Mouse (Mus musculus) heart, embryonic 10.5 days (tissue): Measurements from ENCODE around the gene Tmem238. TPM values are rescaled to one million over a fixed set of nuclear protein-coding genes. Genes with fewer than 3 reads are reported as not detected.
A peak's percentile ranks its signal among the peaks of the same experiment; 100 is the strongest.
"Not testable (repeated sequence)": the region's sequence is repeated elsewhere in the genome, so short reads cannot be mapped to it uniquely, and the experiment has no call there.

ENCODE experiments used
- DNase-seq: peaks from one replicate; pipeline ENCODE4 v3.0.0-alpha.2; 2017; ENCODE audit warnings: low spot score
- H3K27ac ChIP-seq: fragments of 300-500 bp; sonication (generic); 2 replicates; pipeline ENCODE4 v1.5.1; 2016; ENCODE audit warnings: mild to moderate bottlenecking
- H3K27me3 ChIP-seq: fragments of 300-500 bp; sonication (generic); 2 replicates; pipeline ENCODE4 v1.6.1; 2016; ENCODE audit warnings: mild to moderate bottlenecking; ENCODE audit not compliant: poor library complexity, insufficient read depth, severe bottlenecking
- H3K36me3 ChIP-seq: fragments of 300-500 bp; sonication (generic); 2 replicates; pipeline ENCODE4 v1.6.1; 2016; ENCODE audit warnings: mild to moderate bottlenecking, moderate library complexity
- H3K4me1 ChIP-seq: fragments of 300-500 bp; sonication (generic); 2 replicates; pipeline ENCODE4 v1.6.1; 2016; ENCODE audit warnings: mild to moderate bottlenecking
- H3K4me3 ChIP-seq: fragments of 300-500 bp; sonication (generic); 2 replicates; pipeline ENCODE4 v1.5.1; 2016; ENCODE audit warnings: mild to moderate bottlenecking, moderate library complexity
- H3K9me3 ChIP-seq: fragments of 300-500 bp; sonication (generic); 2 replicates; pipeline ENCODE4 v1.6.1; 2016; ENCODE audit warnings: mild to moderate bottlenecking, moderate library complexity
- WGBS: fragments of 180-500 bp; shearing (Covaris S2); methylation state at CpG from one replicate; pipeline ENCODE4 v1.1.7; 2016; 5-methylcytosine and 5-hydroxymethylcytosine counted together
- polyA plus RNA-seq: library from polyadenylated mRNA; unstranded; fragments of >200 nt; fragmentation: Nextera tagmentation; extraction: Ambion mirVana; gene quantifications from 2 replicates; pipeline ENCODE4 v1.2.1, GENCODE M21; 2016

Tmem238 gene
- polyA plus RNA-seq, 1 experiment from 2014 or later = 6.3 TPM

- Histone ChIP-seq H3K27me3 (no peaks in the 10 kb centered on the region), H3K4me3 (peak within 1 kb of the TSS; percentile 99), H3K36me3 (peaks cover 28% of the 10 kb centered on the region), H3K9me3 (no peaks in the 10 kb centered on the region), H3K27ac (peak within 1 kb of the TSS; percentile 99), H3K4me1 (peaks cover 19% of the 10 kb centered on the region)
- under 1% methylated on average over 62 of the region's 62 CpGs for WGBS
- DNase-seq = peak; percentile 99
Measured at GRCm38 (mm10) chr7:4812303-4813104, 23.0 kb upstream of the Tmem238 start, which contains the start of gene Ube2s. TSS of gene Ube2s (minus strand) at chr7:4812590.

DNA sequence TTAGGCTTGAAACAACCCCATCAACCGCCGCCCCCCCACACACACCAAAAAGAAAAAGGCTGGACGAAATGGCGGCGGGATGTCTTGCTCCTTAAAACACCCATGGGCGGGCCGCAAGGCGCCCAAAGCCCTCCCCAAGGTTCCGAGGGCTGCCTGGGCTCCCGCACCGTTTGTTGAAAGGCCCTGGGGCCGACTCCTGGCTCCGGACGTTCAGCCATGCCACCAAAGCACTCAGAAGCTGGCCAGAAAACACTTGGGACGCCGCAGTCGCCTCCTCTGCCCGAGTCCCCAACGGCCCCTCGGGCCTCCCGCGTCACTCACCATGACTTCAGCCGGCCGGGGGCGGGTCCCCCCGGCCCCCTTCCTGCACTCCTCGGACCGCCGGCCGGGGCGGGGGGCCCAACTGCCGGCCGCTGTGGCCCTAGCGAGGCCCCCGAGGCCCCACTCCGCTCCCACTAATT lies 22.4 kb upstream of the Tmem238 start:
- under 1% methylated on average over 36 of the region's 36 CpGs for WGBS
- Histone ChIP-seq H3K4me3 (peak overlapping the region; percentile 99), H3K27ac (peak overlapping the region; percentile 99), H3K27me3 (no peaks in the 10 kb centered on the region), H3K9me3 (no peaks in the 10 kb centered on the region), H3K4me1 (peaks cover 19% of the 10 kb centered on the region), H3K36me3 (peaks cover 35% of the 10 kb centered on the region)
- DNase-seq = peak; percentile 85

- WGBS = 36% methylated on average over 10 of the region's 10 CpGs
- H3K27ac ChIP-seq = peak overlapping the region; percentile 99
Measured at GRCm38 (mm10) chr7:4811131-4811530, 21.7 kb upstream of the Tmem238 start.

GRCm38 (mm10) chr7:4806716-4807115 lies 17.3 kb upstream of the Tmem238 start:
- Histone ChIP-seq H3K9me3 (no peaks in the 10 kb centered on the region), H3K36me3 (peaks cover 59% of the 10 kb centered on the region), H3K4me1 (peaks cover 19% of the 10 kb centered on the region), H3K27me3 (no peaks in the 10 kb centered on the region), H3K4me3 (no peak overlapping the region), H3K27ac (no peak overlapping the region)
- WGBS = 85% methylated on average over 7 of the region's 7 CpGs
- DNase-seq = no peak

More at GRCm38 (mm10) chr7:4811131-4811530, 21.7 kb upstream of the Tmem238 start:
- peaks cover 42% of the 10 kb centered on the region for H3K36me3 ChIP-seq
- DNase-seq, H3K27me3 ChIP-seq, H3K9me3 ChIP-seq: not testable (repeated sequence)
- peaks cover 19% of the 10 kb centered on the region for H3K4me1 ChIP-seq
- peak overlapping the region; percentile 99 for H3K4me3 ChIP-seq

GRCm38 (mm10) chr7:4802247-4802646 lies 12.8 kb upstream of the Tmem238 start:
- H3K4me1 ChIP-seq = no peaks in the 10 kb centered on the region
- H3K9me3 ChIP-seq = no peaks in the 10 kb centered on the region
- peaks cover 33% of the 10 kb centered on the region for H3K36me3 ChIP-seq
- no peak overlapping the region for H3K4me3 ChIP-seq
- no peak for DNase-seq
- no peak overlapping the region for H3K27ac ChIP-seq
- no peaks in the 10 kb centered on the region for H3K27me3 ChIP-seq

GRCm38 (mm10) chr7:4795767-4796433 lies 6.4 kb upstream of the Tmem238 start:
- Histone ChIP-seq H3K27me3 (no peaks in the 10 kb centered on the region), H3K36me3 (peaks cover 43% of the 10 kb centered on the region), H3K4me3 (no peak overlapping the region), H3K9me3 (no peaks in the 10 kb centered on the region), H3K27ac (no peak overlapping the region), H3K4me1 (peaks cover 8% of the 10 kb centered on the region)
- no peak for DNase-seq
- 80% methylated on average over 7 of the region's 7 CpGs for WGBS

DNA sequence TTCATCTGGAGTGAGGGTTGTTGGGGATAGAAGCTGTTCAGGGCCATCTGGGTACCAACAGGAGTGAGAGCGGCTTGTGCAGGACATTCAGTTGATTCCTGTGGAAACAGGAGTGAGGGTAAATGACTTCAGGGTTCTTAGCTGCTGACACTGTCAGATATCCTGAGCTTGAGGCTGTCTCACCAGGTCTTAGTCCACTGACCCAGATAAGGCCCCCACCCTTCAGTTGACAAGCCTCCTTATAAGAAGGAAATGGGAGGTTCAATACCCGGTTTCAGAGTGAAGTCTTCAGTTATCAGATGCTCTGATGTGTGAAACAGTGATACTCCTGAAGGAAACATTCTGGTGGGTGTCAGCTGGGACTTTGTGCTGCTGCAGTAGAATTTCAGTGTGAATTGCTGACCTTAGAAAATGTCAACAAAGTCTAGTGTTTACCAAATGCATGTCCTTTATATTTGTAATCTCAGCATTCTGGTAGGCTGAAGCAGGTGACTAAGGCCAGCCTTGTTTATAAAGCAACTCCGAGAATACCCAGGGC lies 5.2 kb upstream of the Tmem238 start:
- peaks cover 5% of the 10 kb centered on the region; the same call in 1 of the 2 replicates for H3K27me3 ChIP-seq
- no peak overlapping the region for H3K27ac ChIP-seq
- H3K9me3 ChIP-seq = no peaks in the 10 kb centered on the region
- 79% methylated on average over 3 of the region's 3 CpGs for WGBS
- no peak for DNase-seq
- peaks cover 43% of the 10 kb centered on the region for H3K36me3 ChIP-seq
- H3K4me1 ChIP-seq = peaks cover 8% of the 10 kb centered on the region
- H3K4me3 ChIP-seq = 0 out of 2 replicates have a peak overlapping the region, but pooled peaks have one; percentile 91

GRCm38 (mm10) chr7:4793674-4794073 lies 4.2 kb upstream of the Tmem238 start:
- Histone ChIP-seq H3K4me1 (peaks cover 15% of the 10 kb centered on the region), H3K9me3 (no peaks in the 10 kb centered on the region), H3K36me3 (peaks cover 43% of the 10 kb centered on the region), H3K27me3 (peaks cover 9% of the 10 kb centered on the region; the same call in 1 of the 2 replicates), H3K27ac (peak overlapping the region; percentile 98), H3K4me3 (peak overlapping the region; percentile 91)
- no peak for DNase-seq
- 39% methylated on average over 4 of the region's 4 CpGs for WGBS

DNA sequence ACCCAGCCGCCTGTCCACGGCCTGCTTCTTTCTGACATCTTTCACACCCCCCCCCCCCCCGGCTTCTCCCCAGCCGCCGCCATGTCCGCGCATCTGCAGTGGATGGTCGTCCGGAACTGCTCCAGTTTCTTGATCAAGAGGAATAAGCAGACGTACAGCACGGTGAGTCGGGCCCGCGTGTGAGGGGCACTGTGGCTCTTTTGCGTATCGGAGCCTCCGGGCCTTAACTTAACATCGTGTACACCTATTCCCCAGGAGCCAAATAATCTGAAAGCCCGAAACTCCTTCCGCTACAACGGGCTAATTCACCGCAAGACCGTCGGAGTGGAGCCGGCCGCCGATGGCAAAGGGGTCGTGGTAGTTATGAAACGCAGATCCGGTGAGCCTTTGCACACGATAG lies 3.8 kb upstream of the Tmem238 start:
- 1% methylated on average over 31 of the region's 31 CpGs for WGBS
- not testable (repeated sequence) for H3K27me3 ChIP-seq, DNase-seq, H3K9me3 ChIP-seq
- Histone ChIP-seq H3K4me1 (peaks cover 15% of the 10 kb centered on the region), H3K36me3 (peaks cover 43% of the 10 kb centered on the region), H3K4me3 (peak overlapping the region; percentile 91), H3K27ac (peak overlapping the region; percentile 98)

- Histone ChIP-seq H3K9me3 (no peaks in the 10 kb centered on the region), H3K4me3 (peak within 1 kb of the TSS; percentile 91), H3K27me3 (peaks cover 11% of the 10 kb centered on the region; the same call in 1 of the 2 replicates), H3K4me1 (peaks cover 15% of the 10 kb centered on the region), H3K36me3 (peaks cover 40% of the 10 kb centered on the region), H3K27ac (peak within 1 kb of the TSS; percentile 98)
- WGBS = 2% methylated on average over 54 of the region's 54 CpGs
- DNase-seq = peak; percentile 99
Measured at GRCm38 (mm10) chr7:4792278-4793212, 3.1 kb upstream of the Tmem238 start, which contains the start of gene Rpl28. TSS of gene Rpl28 (plus strand) at chr7:4792874.

DNA sequence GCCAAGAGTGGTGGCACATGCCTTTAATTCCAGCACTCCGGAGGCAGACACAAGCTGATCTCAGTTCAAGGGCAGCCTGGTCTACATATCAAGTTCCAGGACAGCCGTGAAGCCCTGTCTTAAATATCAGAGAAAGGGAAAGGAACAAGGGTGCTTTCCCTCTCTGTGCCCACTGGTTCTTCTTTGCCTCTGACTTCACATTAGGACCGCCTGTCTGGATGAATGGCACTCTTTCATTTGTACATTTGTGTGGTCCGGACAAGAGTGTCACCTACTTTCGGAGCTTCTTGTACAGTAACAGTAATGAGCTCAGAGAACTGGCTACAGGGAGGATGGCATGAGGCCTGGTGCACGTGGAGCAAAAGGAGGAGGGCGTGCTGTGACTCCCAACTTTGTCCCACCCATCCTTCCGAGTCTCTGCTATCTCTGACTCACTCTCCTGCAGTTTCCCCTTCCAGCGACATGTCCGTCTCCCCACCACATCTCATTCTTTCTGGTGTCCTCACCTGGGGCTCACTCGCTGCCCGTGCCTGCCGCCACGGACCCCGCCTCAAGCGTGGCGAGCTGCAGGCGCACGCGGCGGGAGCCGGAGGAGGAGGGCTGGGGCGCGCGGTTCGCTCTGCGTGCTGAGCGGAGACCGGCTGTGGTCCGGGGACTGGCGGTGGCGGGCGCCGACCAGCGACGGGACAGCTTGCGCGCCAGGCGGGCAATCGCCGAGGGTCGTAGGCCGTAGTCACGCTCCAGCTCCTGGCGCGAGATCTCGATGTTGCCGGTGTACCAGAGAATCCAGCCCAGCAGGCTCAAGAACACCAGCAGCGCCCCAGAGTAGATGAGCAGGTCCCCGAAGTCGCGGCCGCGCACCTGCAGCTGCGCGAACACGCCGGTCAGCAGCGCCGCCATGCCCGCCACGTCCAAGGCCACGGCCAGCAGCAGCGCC lies 689 bp downstream of the Tmem238 start:
- Histone ChIP-seq H3K4me1 (peaks cover 8% of the 10 kb centered on the region), H3K4me3 (peak overlapping the region; percentile 72), H3K27ac (peak overlapping the region; percentile 92), H3K36me3 (peaks cover 4% of the 10 kb centered on the region), H3K9me3 (no peaks in the 10 kb centered on the region), H3K27me3 (peaks cover 13% of the 10 kb centered on the region; the same call in 1 of the 2 replicates)
- DNase-seq = peak; percentile 90
- 2% methylated on average over 64 of the region's 64 CpGs for WGBS
